Mouse (Mus musculus) cerebellum, adult 2 months (tissue): ENCODE measurements around the gene Gm43738.

Experiments
- CTCF ChIP-seq: fragments of 200-500 bp; IDR thresholded peaks from 2 replicates; pipeline ENCODE4 v1.5.1; 2011; ENCODE audit warnings: low read depth, mild to moderate bottlenecking, control low read depth, low read length, moderate library complexity, borderline replicate concordance; ENCODE audit not compliant: insufficient read depth
- POLR2A ChIP-seq: fragments of 200-500 bp; IDR thresholded peaks from 2 replicates; pipeline ENCODE4 v1.6.1; 2011; ENCODE audit warnings: low read length, control low read depth, borderline replicate concordance; ENCODE audit not compliant: insufficient read depth

DNA sequence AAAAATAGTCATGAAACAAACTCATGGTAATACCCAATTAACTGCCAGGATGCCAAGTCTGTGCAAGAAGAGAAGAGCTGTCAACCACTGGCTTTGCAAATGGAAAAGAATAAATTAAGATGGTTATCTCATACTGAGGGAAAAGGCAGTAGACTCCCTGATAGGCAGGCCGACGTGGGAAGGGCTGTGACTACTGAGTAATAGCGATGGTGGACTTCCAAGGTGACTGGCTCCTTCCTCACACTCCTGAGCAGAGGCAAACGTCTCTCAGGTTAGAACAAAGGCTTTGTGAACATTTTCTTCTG is 2.3 kb upstream of the Gm43738 start:
- TF ChIP-seq CTCF (no peak), POLR2A (no peak)
